Mouse (Mus musculus): Measurements from ENCODE around the gene Ugt1a5. TPM values are rescaled to one million over a fixed set of nuclear protein-coding genes. Genes with fewer than 3 reads are reported as not detected.

Gene Ugt1a5
- polyA plus RNA-seq, 1 experiment = not detected

Other genes starting within 250 kb of the Ugt1a5 start
- 6.0 and 10.4 TPM in 2 replicates for gene Usp40, start 157.5 kb upstream of the Ugt1a5 start, polyA plus RNA-seq (2012; rRNA removed)
- gene Ugt1a10, start 110.6 kb upstream of the Ugt1a5 start, polyA plus RNA-seq (2012; rRNA removed) = 0.24 and 0.67 TPM in 2 replicates
- gene Ugt1a9, start 95.2 kb upstream of the Ugt1a5 start, polyA plus RNA-seq (2012; rRNA removed) = 0.17 and 1.1 TPM in 2 replicates
- not detected in 2 replicates for gene Ugt1a8, start 78.2 kb upstream of the Ugt1a5 start, polyA plus RNA-seq (2012; rRNA removed)
- gene Ugt1a7c, start 71.0 kb upstream of the Ugt1a5 start, polyA plus RNA-seq (2012; rRNA removed) = 12.4 and 34.3 TPM in 2 replicates
- gene Ugt1a6b, start 62.8 kb upstream of the Ugt1a5 start, polyA plus RNA-seq (2012; rRNA removed) = 2.2 and 3.1 TPM in 2 replicates
- 3.0 and 4.2 TPM in 2 replicates for gene Ugt1a6a, start 31.2 kb upstream of the Ugt1a5 start, polyA plus RNA-seq (2012; rRNA removed)
- gene Ugt1a2, start 34.6 kb downstream of the Ugt1a5 start, polyA plus RNA-seq (2012; rRNA removed) = 0.27 and 0.43 TPM in 2 replicates
- gene Dnajb3, start 39.8 kb downstream of the Ugt1a5 start, polyA plus RNA-seq (2012; rRNA removed) = 2.9 and 4.5 TPM in 2 replicates
- 64.4 and 146 TPM in 2 replicates for gene Ugt1a1, start 45.9 kb downstream of the Ugt1a5 start, polyA plus RNA-seq (2012; rRNA removed)
- gene Mroh2a, start 61.0 kb downstream of the Ugt1a5 start, polyA plus RNA-seq (2012; rRNA removed) = 0.14 and 0.33 TPM in 2 replicates
- gene Hjurp, start 111.6 kb downstream of the Ugt1a5 start, polyA plus RNA-seq (2012; rRNA removed) = 36.1 and 87.6 TPM in 2 replicates
- not detected in 2 replicates for gene Trpm8, start 111.6 kb downstream of the Ugt1a5 start, polyA plus RNA-seq (2012; rRNA removed)
- 0.09 TPM in 1 of 2 replicates, not detected in the other for gene Spp2, start 240.9 kb downstream of the Ugt1a5 start, polyA plus RNA-seq (2012; rRNA removed)

Data from large intestine, adult 2 months (tissue).